Mouse (Mus musculus) thymus, postnatal 36 days (tissue): ENCODE measurements at regions not wholly inside any gene's neighbourhood (a gene's known extent, or its start where the extent isn't known, plus 50 kb on each side); places are given as distances from the start of the nearest gene placed in this dataset.

ENCODE experiments used
- DNase-seq, 2 experiments: peaks; one replicate each; pipeline ENCODE4 v3.0.0; 2022; ENCODE audit warnings: mixed read lengths in 2 of 2

GRCm38 (mm10) chr2:117827278-117827677, 284.4 kb upstream of the Thbs1 start:
- no peak for DNase-seq

GRCm38 (mm10) chr2:117838387-117838786, 273.3 kb upstream of the Thbs1 start:
- DNase-seq, result no peak

DNA sequence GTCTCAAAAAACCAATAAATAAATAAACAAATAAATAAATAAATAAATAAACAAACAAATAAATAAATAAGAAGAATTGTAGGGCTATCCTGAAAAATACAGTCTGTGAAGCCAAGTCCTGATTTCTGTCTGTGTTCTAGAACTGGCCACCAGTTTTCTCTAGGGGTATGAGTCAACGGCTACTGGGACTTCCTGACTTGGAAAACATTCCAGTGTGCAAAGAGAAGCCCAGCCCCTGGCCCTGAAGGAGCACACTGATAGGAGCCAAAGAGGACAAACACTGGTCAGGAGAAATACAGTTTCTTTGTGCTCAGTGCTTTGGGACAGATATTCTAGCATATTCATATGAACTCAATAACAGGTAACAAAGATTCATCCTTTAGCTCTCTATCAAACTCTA, 271.3 kb upstream of the Thbs1 start:
- no peak for DNase-seq

- DNase-seq, result no peak
Observed at GRCm38 (mm10) chr2:117842309-117842986, 269.2 kb upstream of the Thbs1 start.

DNA sequence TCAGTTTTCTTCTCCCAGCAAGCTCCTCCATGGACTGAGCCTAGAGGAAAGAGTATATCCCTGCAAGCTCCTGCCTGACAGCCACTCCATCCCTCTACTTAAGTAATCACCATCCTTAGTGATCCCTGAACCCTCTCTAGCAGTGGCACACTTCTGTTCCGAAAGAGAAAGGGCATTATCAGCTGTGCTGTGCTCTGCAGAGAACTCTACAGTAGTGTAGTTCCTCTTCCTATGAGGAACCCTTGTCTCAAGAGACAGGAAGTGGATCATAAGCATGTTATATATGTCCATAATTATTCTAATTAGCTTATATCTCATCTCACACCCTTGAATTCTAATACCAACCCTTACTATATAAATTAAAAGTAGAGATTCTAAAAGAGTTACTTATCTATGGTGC, 259.2 kb upstream of the Thbs1 start:
- DNase-seq, result no peak

DNA sequence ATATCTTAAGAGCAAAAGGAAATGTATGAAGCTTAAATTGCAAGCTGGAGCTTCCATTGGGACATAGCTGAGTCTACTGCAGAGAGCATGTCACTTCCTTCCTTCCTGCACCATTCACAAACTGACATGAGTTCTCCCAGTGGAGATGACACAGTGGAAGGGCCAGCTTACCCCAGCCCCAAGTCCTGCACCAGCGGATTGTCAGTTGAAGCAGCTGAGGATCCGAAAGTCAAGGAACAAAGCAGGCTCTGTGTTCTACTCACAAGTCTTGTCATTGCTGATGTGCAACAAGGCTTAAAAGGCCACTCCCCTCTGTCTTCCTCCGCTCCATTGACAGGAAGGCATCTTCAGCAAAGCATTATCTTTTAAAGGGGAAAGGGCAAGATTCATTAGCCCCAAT, 249.4 kb upstream of the Thbs1 start:
- DNase-seq, result no peak

GRCm38 (mm10) chr2:117865119-117865518, 246.6 kb upstream of the Thbs1 start:
- DNase-seq, result no peak

GRCm38 (mm10) chr2:117866946-117867345, 244.7 kb upstream of the Thbs1 start:
- DNase-seq, result no peak

- DNase-seq, result no peak
Observed at GRCm38 (mm10) chr2:117867409-117867808, 244.3 kb upstream of the Thbs1 start.

- no peak for DNase-seq
Observed at GRCm38 (mm10) chr2:117868857-117869256, 242.8 kb upstream of the Thbs1 start.

GRCm38 (mm10) chr2:117871507-117872282, 240.0 kb upstream of the Thbs1 start:
- DNase-seq, result no peak

DNA sequence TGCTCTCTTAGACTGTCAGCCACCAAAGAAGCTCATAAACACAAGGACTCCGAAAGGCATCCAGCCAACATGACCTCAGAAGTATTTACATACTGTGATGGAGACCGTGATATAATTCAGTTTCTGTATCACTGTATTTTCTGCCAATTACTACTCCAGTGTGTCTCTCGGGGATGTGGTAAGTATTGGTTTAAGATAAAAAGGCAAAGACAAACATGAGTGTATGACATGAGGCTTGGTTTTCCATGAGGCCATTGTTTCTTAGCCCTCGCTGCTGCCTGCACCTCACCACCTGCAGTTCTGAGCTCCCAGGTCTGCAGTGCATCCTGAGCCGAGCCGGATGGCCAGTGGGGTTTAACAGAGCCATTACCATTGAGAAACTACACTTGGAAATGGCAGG, 233.9 kb upstream of the Thbs1 start:
- no peak for DNase-seq

DNA sequence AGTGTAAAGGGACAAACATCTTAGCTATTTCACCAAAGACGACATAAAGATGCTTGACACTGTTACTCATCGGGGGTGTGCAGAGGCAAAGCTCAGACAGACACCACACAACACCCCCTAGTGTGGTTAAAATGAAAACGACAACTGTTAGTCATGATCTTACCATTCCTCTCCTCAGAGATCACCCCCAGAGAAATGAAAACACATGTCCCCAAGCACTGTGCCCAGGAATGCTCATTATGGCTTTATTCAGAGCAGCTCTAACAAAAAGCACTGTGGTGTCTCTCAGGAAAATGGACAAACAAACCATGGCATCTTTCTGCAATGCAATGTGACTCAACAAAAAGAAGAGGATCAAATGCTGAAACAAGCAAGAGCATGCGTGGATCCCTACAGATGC, 229.5 kb upstream of the Thbs1 start:
- DNase-seq, result no peak

DNA sequence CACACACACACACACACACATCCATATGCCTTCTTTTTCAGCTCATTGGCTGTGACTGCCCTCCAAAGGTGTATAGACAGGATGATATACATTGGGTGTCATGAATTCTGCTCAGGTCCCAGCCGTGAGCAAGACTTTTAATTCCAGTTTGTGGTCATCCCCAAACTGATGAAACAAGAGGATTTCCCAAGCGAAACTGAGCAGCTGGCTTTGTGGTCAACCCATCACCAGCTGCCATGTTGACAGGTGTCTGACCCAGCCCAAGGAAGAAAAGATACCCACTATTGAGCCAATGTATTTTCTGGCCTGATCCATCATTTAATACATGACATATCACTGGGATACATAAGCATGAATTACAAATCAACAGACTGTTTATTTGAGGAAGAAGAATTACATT, 228.8 kb upstream of the Thbs1 start:
- no peak for DNase-seq

- DNase-seq, result no peak
Observed at GRCm38 (mm10) chr2:117886516-117886915, 225.2 kb upstream of the Thbs1 start.

GRCm38 (mm10) chr2:117901311-117901710, 210.4 kb upstream of the Thbs1 start:
- DNase-seq, result no peak

DNA sequence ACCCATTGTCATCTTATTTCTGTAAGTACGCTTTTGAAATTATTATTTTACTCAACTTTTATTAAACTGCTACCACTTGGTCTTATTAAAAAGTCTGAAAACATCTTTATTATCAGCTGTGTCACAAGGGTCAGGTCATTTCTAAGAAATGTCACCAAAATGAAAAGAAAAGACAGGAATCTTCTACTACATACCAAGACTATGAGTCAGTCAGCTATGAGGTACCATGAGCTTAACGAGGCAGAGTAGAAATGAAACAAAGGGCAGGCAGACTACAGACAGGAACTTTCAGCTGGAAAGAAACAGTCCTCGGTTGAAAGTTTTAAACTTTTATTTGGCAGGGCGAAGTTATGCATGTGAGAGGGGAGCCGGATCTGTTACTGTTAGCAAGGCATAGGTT, 208.8 kb upstream of the Thbs1 start:
- DNase-seq, result no peak

DNA sequence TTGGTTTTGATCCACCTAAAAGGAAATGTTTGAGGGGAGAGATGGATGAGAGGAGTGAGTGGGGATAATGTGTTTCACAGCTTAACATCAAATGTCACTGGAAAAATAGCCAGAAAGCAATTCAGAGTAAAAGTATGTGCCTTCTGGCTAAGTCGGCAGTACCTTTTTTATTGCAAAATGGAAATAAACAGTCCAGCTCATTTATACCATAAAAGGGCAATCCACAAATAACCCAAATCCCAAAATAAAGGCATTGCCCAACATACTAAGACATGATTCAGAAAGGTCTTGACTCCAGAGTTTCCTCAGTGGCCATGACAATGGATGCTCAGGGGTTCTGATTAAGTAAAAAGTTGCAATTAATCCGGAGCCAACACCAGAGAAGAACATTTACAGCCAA, 208.0 kb upstream of the Thbs1 start:
- no peak for DNase-seq

- no peak for DNase-seq
Observed at GRCm38 (mm10) chr2:117906509-117906908, 205.2 kb upstream of the Thbs1 start.

DNA sequence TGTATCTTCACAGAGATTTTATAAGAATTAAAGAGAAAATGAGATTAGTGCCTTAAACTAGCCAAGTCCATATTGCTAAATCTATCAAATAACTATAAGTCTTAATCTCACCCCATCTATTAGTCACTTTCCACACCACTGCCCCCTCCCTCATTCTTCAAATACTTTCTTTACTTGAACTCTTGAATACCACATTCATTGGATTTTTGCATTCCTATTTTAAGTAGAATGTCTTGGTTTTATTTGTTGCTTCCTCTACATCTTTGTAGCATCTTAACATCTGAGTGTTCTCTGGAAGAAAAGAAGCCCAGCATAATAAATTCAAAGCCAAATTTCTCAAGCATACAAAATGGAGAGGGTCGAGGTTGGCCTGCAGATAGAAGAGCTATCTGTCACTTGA, 200.9 kb upstream of the Thbs1 start:
- DNase-seq, result no peak

GRCm38 (mm10) chr2:117912722-117913121, 199.0 kb upstream of the Thbs1 start:
- DNase-seq, result no peak

GRCm38 (mm10) chr2:117913846-117914245, 197.8 kb upstream of the Thbs1 start:
- peak; percentile 12 to 24 for DNase-seq

- DNase-seq, result no peak
Observed at GRCm38 (mm10) chr2:117915821-117916220, 195.9 kb upstream of the Thbs1 start.

- no peak for DNase-seq
Observed at GRCm38 (mm10) chr2:117917181-117917580, 194.5 kb upstream of the Thbs1 start.

GRCm38 (mm10) chr2:117924877-117925276, 186.8 kb upstream of the Thbs1 start:
- no peak for DNase-seq
